Mouse (Mus musculus): ENCODE results near the gene Olfr955. TPM values are rescaled to one million over a fixed set of nuclear protein-coding genes. Genes with fewer than 3 reads are reported as not detected.

Gene Olfr955
- not detected for total RNA-seq (2021)

- intact Hi-C loops (cut with DNase I) = loop anchor here (2.0 kb wide), 1 partner anchor 39 kb away; no protein-coding TSS in a partner anchor
- DNase-seq (ENCODE audit: low spot score in 2 of 2) = no peak
These were observed at the start of gene Olfr955 for GRCm38 (mm10) chr9:39471844-39472243. Gene Olfr955, minus strand, starts transcription at chr9:39471944.

GRCm38 (mm10) chr9:39518595-39518994, 46.9 kb upstream of the Olfr955 start:
- intact Hi-C loops (cut with DNase I) = no loop called here
- DNase-seq (ENCODE audit: low spot score in 2 of 2) = no peak

- no peak for DNase-seq (ENCODE audit: low spot score in 2 of 2)
- intact Hi-C loops (cut with DNase I) = no loop called here
These were observed 43.8 kb upstream of the Olfr955 start, which contains the start of gene Olfr957 for GRCm38 (mm10) chr9:39515531-39515930. Gene Olfr957, minus strand, starts transcription at chr9:39515809.

- intact Hi-C loops (cut with DNase I) = loop anchor here (2.0 to 10.0 kb wide), 3 partner anchors 103 to 705 kb away; no protein-coding TSS in a partner anchor
- DNase-seq (ENCODE audit: low spot score in 2 of 2) = no peak
These were observed 37.7 kb upstream of the Olfr955 start for GRCm38 (mm10) chr9:39509412-39509811.

- peak; percentile 58 to 67 for DNase-seq (ENCODE audit: low spot score in 2 of 2)
- intact Hi-C loops (cut with DNase I) = loop anchor here (2.0 to 10.0 kb wide), 3 partner anchors 104 to 706 kb away; no protein-coding TSS in a partner anchor
These were observed 37.3 kb upstream of the Olfr955 start for GRCm38 (mm10) chr9:39508998-39509397.

- intact Hi-C loops (cut with DNase I) = no loop called here
These were observed 22.2 kb upstream of the Olfr955 start, which contains the start of gene Olfr44 for GRCm38 (mm10) chr9:39493895-39494294. Gene Olfr44, minus strand, starts transcription at chr9:39493995.

GRCm38 (mm10) chr9:39456401-39456800, 15.3 kb downstream of the Olfr955 start, which contains the start of gene Olfr954:
Gene Olfr954, plus strand, starts transcription at chr9:39456701.
- intact Hi-C loops (cut with DNase I) = no loop called here
- no peak for DNase-seq (ENCODE audit: low spot score in 2 of 2)

More at GRCm38 (mm10) chr9:39493895-39494294, 22.2 kb upstream of the Olfr955 start, which contains the start of gene Olfr44:
- no peak for DNase-seq (ENCODE audit: low spot score in 2 of 2)

GRCm38 (mm10) chr9:39427048-39427447, 44.7 kb downstream of the Olfr955 start, which contains the start of gene Olfr952:
Gene Olfr952, minus strand, starts transcription at chr9:39427148.
- DNase-seq (ENCODE audit: low spot score in 2 of 2) = no peak
- intact Hi-C loops (cut with DNase I) = no loop called here

Other genes starting within 250 kb of the Olfr955 start
- not detected for gene Olfr1537, start 221.9 kb downstream of the Olfr955 start, total RNA-seq (2021)
- gene Olfr945, start 195.1 kb downstream of the Olfr955 start, total RNA-seq (2021) = not detected
- gene Olfr948, start 145.9 kb downstream of the Olfr955 start, total RNA-seq (2021) = not detected
- gene Olfr951, start 84.5 kb downstream of the Olfr955 start, total RNA-seq (2021) = not detected
- not detected for gene Olfr952, start 44.8 kb downstream of the Olfr955 start, total RNA-seq (2021)
- not detected for gene Olfr954, start 15.2 kb downstream of the Olfr955 start, total RNA-seq (2021)
- gene Olfr44, start 22.1 kb upstream of the Olfr955 start, total RNA-seq (2021) = not detected
- gene Olfr957, start 43.9 kb upstream of the Olfr955 start, total RNA-seq (2021) = not detected
- not detected for gene Olfr958, start 82.1 kb upstream of the Olfr955 start, total RNA-seq (2021)
- gene Olfr959, start 103.6 kb upstream of the Olfr955 start, total RNA-seq (2021) = not detected
- 1 to 10 TPM; 5.3 to 7.1 TPM for gene AW551984, start 132.5 kb upstream of the Olfr955 start, total RNA-seq (2021)
- not detected for gene Olfr148, start 138.7 kb upstream of the Olfr955 start, total RNA-seq (2021)
- gene Olfr960, start 149.4 kb upstream of the Olfr955 start, total RNA-seq (2021) = not detected
- gene Olfr961, start 173.1 kb upstream of the Olfr955 start, total RNA-seq (2021) = not detected
- gene Olfr963, start 195.3 kb upstream of the Olfr955 start, total RNA-seq (2021) = not detected
- gene Olfr149, start 235.2 kb upstream of the Olfr955 start, total RNA-seq (2021) = not detected
- gene Olfr965, start 239.4 kb upstream of the Olfr955 start, total RNA-seq (2021) = not detected

All from left cerebral cortex, postnatal 25 days (tissue).